Mouse (Mus musculus) lung, adult 2 months (tissue): ENCODE measurements around the gene Gda. TPM values are rescaled to one million over a fixed set of nuclear protein-coding genes. Genes with fewer than 3 reads are reported as not detected.

Experiments
- DNase-seq: peaks from one replicate; pipeline ENCODE4 v3.0.0; 2022
- H3K4me1 ChIP-seq: fragments of 200-500 bp; 2 replicates; pipeline ENCODE4 v1.6.1; 2011; ENCODE audit warnings: low read length; ENCODE audit not compliant: control insufficient read depth, insufficient read depth
- H3K4me3 ChIP-seq: fragments of 200-500 bp; replicated peaks from 2 replicates; pipeline ENCODE3; 2011; ENCODE audit warnings: low read depth, mild to moderate bottlenecking, control low read depth, low read length; ENCODE audit errors: extremely low read depth
- CTCF ChIP-seq: fragments of 200-500 bp; IDR thresholded peaks from 2 replicates; pipeline ENCODE4 v1.5.1; 2011; ENCODE audit warnings: mild to moderate bottlenecking, low read length, control low read depth; ENCODE audit not compliant: insufficient read depth
- POLR2A ChIP-seq: fragments of 200-500 bp; IDR thresholded peaks from 2 replicates; pipeline ENCODE4 v1.6.1; 2011; ENCODE audit warnings: low read depth, mild to moderate bottlenecking, control low read depth, low read length, borderline replicate concordance; ENCODE audit errors: extremely low read depth
- WGBS: fragments of 180-500 bp; shearing (Covaris S2); methylation state at CpG from one replicate; pipeline ENCODE4 v1.1.7; 2018; 5-methylcytosine and 5-hydroxymethylcytosine counted together
- polyA plus RNA-seq: library from polyadenylated mRNA; depleted of rRNA; stranded (reverse); fragments of >200 nt; gene quantifications from 2 replicates; pipeline ENCODE4 v1.2.3, GENCODE M21; 2012; rRNA removed

Gene Gda
- polyA plus RNA-seq, 1 experiment, result 3.2 TPM

GRCm38 (mm10) chr19:21346646-21347045, 126.6 kb downstream of the Gda start:
- Histone ChIP-seq H3K4me3 (no peak overlapping the region), H3K4me1 (no peaks in the 10 kb centered on the region)
- DNase-seq, result no peak
- WGBS, result 87% methylated on average over 6 of the region's 6 CpGs
- TF ChIP-seq CTCF (no peak), POLR2A (no peak)

Other genes starting within 250 kb of the Gda start
- gene Zfand5, start 201.2 kb downstream of the Gda start, polyA plus RNA-seq, result 15.6 and 20.0 TPM in 2 replicates
- 3.5 and 6.1 TPM in 2 replicates for gene 1110059E24Rik, start 179.5 kb upstream of the Gda start, polyA plus RNA-seq
- gene Abhd17b, start 179.7 kb upstream of the Gda start, polyA plus RNA-seq, result 11.9 and 12.6 TPM in 2 replicates